Mouse (Mus musculus) kidney, adult 2 months (tissue): ENCODE measurements at regions not wholly inside any gene's neighbourhood (a gene's known extent, or its start where the extent isn't known, plus 50 kb on each side); places are given as distances from the start of the nearest gene placed in this dataset.
"Not testable (repeated sequence)": the region's sequence is repeated elsewhere in the genome, so short reads cannot be mapped to it uniquely, and the experiment has no call there.

Experiments used
- DNase-seq: peaks from one replicate; pipeline ENCODE4 v3.0.0; 2021
- H3K27ac ChIP-seq: fragments of 200-500 bp; 2 replicates; pipeline ENCODE4 v1.5.1; 2012; ENCODE audit warnings: low read depth, low read length, control low read depth, inconsistent platforms; ENCODE audit not compliant: insufficient read depth
- H3K27me3 ChIP-seq: fragments of 200-500 bp; replicated peaks from 2 replicates; pipeline ENCODE4 v1.6.1; 2012; ENCODE audit warnings: mild to moderate bottlenecking, moderate library complexity, low read length, inconsistent platforms; ENCODE audit not compliant: control insufficient read depth, insufficient read depth
- H3K36me3 ChIP-seq: fragments of 200-500 bp; 2 replicates; pipeline ENCODE4 v1.6.1; 2012; ENCODE audit warnings: mild to moderate bottlenecking, moderate library complexity, low read length, inconsistent platforms; ENCODE audit not compliant: control insufficient read depth, insufficient read depth
- H3K4me1 ChIP-seq: fragments of 200-500 bp; 2 replicates; pipeline ENCODE4 v1.6.1; 2011; ENCODE audit warnings: low read length; ENCODE audit not compliant: control insufficient read depth, insufficient read depth
- H3K4me3 ChIP-seq: fragments of 200-500 bp; 2 replicates; pipeline ENCODE4 v1.5.1; 2011; ENCODE audit warnings: mild to moderate bottlenecking, low read depth, low read length, control low read depth; ENCODE audit not compliant: insufficient read depth
- CTCF ChIP-seq: fragments of 200-500 bp; conservative IDR thresholded peaks from 2 replicates; pipeline ENCODE4 v1.5.1; 2011; ENCODE audit warnings: low read depth, mild to moderate bottlenecking, control low read depth, low read length, moderate library complexity, mixed read lengths; ENCODE audit not compliant: insufficient read depth, insufficient read length
- POLR2A ChIP-seq: fragments of 200-500 bp; IDR thresholded peaks from one replicate; pipeline ENCODE4 v1.6.1; 2011; ENCODE audit warnings: low read depth, low read length, control low read depth
- WGBS: fragments of 180-500 bp; shearing (Covaris S2); methylation state at CpG from one replicate; pipeline ENCODE4 v1.1.7; 2018; 5-methylcytosine and 5-hydroxymethylcytosine counted together

GRCm38 (mm10) chr7:75390162-75390561 lies 65.2 kb upstream of the Akap13 start:
- TF ChIP-seq CTCF (no peak), POLR2A (no peak)
- WGBS: 87% methylated on average over 3 of the region's 3 CpGs
- Histone ChIP-seq H3K4me3 (no peak overlapping the region), H3K27me3 (no peaks in the 10 kb centered on the region), H3K36me3 (no peaks in the 10 kb centered on the region), H3K4me1 (no peaks in the 10 kb centered on the region), H3K27ac (no peak overlapping the region)
- DNase-seq: no peak

DNA sequence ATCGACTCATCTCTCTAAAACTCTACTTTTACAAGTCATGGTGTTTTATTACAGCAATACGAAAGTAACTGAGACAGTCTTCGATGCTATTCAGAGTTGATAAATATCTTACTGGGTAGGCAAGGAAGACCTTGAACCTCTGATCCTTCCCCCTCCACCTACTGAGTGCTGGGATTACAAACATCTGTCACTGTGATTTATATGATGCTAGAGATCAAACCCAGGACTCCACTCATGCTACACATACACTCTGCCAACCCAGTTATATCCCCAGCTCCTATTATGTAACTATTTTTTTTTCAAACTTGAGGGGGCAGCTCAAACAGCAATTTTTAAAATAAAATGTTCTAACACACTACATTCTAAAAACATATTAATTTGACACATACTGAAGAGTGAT lies 62.6 kb upstream of the Akap13 start:
- Histone ChIP-seq H3K4me1 (no peaks in the 10 kb centered on the region), H3K4me3 (no peak overlapping the region), H3K36me3 (no peaks in the 10 kb centered on the region), H3K27me3 (no peaks in the 10 kb centered on the region), H3K27ac (no peak overlapping the region)
- no peak for TF ChIP-seq POLR2A
- no peak for TF ChIP-seq CTCF
- DNase-seq: no peak
- WGBS: 31% methylated on average over 3 of the region's 3 CpGs

- Histone ChIP-seq H3K4me1 (no peaks in the 10 kb centered on the region), H3K27ac (no peak overlapping the region), H3K4me3 (no peak overlapping the region), H3K36me3 (no peaks in the 10 kb centered on the region), H3K27me3 (no peaks in the 10 kb centered on the region)
- no peak for DNase-seq
- WGBS: 93% methylated on average over 2 of the region's 2 CpGs
- TF ChIP-seq POLR2A: no peak
- TF ChIP-seq CTCF: no peak
Observed at GRCm38 (mm10) chr7:75393466-75393865, 61.9 kb upstream of the Akap13 start.

GRCm38 (mm10) chr7:75394866-75395580 lies 60.3 kb upstream of the Akap13 start:
- H3K27me3 ChIP-seq: no peaks in the 10 kb centered on the region
- no peak overlapping the region for H3K27ac ChIP-seq
- TF ChIP-seq POLR2A (no peak), CTCF (no peak)
- 64% methylated on average over 8 of the region's 8 CpGs for WGBS
- no peak for DNase-seq
- no peak overlapping the region for H3K4me3 ChIP-seq
- H3K36me3 ChIP-seq: no peaks in the 10 kb centered on the region
- peaks cover 3% of the 10 kb centered on the region; the same call in 1 of the 2 replicates for H3K4me1 ChIP-seq

DNA sequence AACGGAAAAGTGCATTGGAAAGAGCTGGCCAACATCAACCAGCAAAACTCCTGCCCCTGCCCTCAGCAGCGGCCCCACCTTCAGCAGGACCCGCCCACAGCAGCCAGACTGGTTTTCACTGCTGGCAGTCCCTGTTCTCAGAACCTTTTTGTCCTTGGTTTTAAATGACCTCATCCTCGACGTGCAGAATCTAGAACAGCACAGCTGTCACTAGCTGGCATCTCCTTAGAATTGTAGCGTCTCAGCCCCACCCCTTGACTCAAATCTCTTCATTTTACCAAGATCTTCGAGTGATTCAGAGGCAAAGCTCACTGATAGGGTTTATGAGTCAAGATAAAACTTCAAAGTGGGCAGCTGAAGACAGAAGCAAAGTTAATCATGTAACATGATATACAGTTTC lies 57.8 kb upstream of the Akap13 start:
- Histone ChIP-seq H3K4me3 (no peak overlapping the region), H3K27ac (no peak overlapping the region), H3K27me3 (no peaks in the 10 kb centered on the region), H3K36me3 (no peaks in the 10 kb centered on the region), H3K4me1 (peaks cover 3% of the 10 kb centered on the region; the same call in 1 of the 2 replicates)
- TF ChIP-seq CTCF (no peak), POLR2A (no peak)
- peak; percentile 23 for DNase-seq
- 15% methylated on average over 7 of the region's 7 CpGs for WGBS

GRCm38 (mm10) chr7:75398480-75398879 lies 56.9 kb upstream of the Akap13 start:
- WGBS: 78% methylated on average over 2 of the region's 2 CpGs

DNA sequence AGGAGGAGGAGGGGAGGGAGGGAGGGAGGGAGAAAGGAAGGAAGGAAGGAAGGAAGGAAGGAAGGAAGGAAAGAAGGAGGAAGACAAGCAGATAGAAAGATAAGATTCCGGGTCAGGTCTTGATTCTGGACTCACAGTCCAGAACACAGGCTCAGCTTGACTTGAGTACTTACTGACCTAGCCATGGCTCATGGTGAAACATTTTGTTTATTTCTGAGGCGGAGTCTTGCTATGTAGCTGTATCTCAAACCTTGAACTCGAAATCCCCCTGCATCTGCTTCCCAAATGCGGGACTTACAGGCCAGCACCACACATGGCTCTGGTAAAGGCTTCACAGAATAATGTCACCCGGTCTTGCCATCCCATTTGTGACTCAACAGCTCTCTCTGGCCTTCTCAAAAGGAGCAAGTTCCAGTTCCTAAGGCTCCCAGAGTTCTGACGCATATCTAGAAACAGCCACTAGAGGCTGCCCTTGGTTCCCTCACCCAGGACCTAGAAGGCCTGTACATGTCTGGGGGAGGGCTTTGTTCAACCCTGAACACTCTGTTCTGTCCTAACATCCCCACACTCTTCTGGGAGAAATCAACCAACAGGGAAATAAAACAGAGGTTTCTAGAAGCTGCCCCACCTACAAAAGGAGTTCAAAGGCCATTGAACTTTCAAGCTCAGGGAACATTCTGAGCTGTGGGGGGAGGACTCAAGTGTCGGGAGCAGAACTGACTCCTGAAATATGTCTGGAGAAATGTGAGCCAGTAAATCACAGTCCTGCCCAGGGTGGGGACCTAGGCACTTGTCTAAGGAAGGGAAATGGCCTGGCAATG lies 56.2 kb upstream of the Akap13 start:
- no peak overlapping the region for H3K27ac ChIP-seq
- H3K4me3 ChIP-seq: no peak overlapping the region
- peak; percentile 80 for DNase-seq
- no peak for TF ChIP-seq POLR2A
- TF ChIP-seq CTCF: peak; percentile 78
- H3K27me3 ChIP-seq: no peaks in the 10 kb centered on the region
- H3K4me1 ChIP-seq: peaks cover 3% of the 10 kb centered on the region; the same call in 1 of the 2 replicates
- no peaks in the 10 kb centered on the region for H3K36me3 ChIP-seq
- 47% methylated on average over 7 of the region's 7 CpGs for WGBS

More at GRCm38 (mm10) chr7:75398480-75398879, 56.9 kb upstream of the Akap13 start:
- H3K27me3 ChIP-seq, H3K36me3 ChIP-seq, H3K4me1 ChIP-seq, H3K4me3 ChIP-seq, DNase-seq, H3K27ac ChIP-seq: not testable (repeated sequence)
